Mouse (Mus musculus): ENCODE results near the gene Sgo2a. TPM values are rescaled to one million over a fixed set of nuclear protein-coding genes. Genes with fewer than 3 reads are reported as not detected.

Gene Sgo2a
- total RNA-seq, 2 experiments from 2014 or later, result 0.38 to 0.43 TPM

Other genes with a start within 250 kb of the Sgo2a start
- gene Spats2l, start 221.8 kb upstream of the Sgo2a start, total RNA-seq (2021), result 1 to 10 TPM; 4.9 to 5.8 TPM
- gene Kctd18, start 23.0 kb downstream of the Sgo2a start, total RNA-seq (2021), result 1 to 10 TPM; 4.0 to 4.4 TPM
- 10 to 100 TPM in 1 of 2 experiments, 1 to 10 TPM in 1; 4.6 to 12.1 TPM for gene Aox1, start 34.0 kb downstream of the Sgo2a start, total RNA-seq (2021)
- under 1 TPM; 0.16 to 0.31 TPM for gene Aox3, start 117.2 kb downstream of the Sgo2a start, total RNA-seq (2021)
- gene Aox4, start 214.4 kb downstream of the Sgo2a start, total RNA-seq (2021), result not detected

Data from gastrocnemius, postnatal 25 days (tissue).